Mouse (Mus musculus) frontal cortex, postnatal 25 days (tissue): Measurements from ENCODE around the gene Exosc2.

Experiments used
- DNase-seq, 2 experiments: peaks; one replicate each; pipeline ENCODE4 v3.0.0; 2022; ENCODE audit warnings: low spot score in 2 of 2

The Exosc2 gene

DNA sequence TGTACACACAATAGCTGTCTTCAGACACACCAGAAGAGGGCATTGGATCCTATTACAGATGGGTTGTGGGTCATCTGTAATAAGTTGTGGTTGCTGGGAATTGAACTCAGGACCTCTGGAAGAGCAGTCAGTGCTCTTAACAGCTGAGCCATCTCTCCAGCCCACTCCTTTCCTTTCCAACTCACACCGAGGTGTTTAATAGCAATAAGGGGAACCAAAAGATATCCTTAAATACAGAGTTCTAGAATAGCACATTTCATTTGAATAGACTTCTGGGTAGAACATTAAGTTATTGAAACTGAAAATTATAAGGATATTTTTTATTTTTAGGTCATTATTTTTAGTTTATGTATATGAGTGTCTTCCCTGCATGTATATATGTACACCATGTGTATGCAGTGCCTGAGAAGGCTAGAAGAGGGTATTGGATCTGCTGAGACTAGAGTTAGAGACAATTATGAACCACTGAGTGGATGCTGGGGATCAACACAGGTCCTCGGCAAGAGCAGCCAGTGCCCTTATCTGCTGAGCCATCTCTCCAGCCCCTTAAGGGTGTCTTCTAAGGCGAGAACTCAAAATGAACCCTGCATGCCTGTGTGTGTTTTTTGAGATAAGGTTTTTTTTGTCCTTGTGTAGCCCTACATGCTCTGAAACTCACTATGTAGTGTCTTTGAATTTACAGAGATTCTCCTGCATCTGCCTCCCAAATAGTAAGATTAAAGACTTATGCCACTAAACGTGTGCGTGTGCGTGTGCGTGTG lies 54.4 kb downstream of the Exosc2 start:
- no peak for DNase-seq

DNA sequence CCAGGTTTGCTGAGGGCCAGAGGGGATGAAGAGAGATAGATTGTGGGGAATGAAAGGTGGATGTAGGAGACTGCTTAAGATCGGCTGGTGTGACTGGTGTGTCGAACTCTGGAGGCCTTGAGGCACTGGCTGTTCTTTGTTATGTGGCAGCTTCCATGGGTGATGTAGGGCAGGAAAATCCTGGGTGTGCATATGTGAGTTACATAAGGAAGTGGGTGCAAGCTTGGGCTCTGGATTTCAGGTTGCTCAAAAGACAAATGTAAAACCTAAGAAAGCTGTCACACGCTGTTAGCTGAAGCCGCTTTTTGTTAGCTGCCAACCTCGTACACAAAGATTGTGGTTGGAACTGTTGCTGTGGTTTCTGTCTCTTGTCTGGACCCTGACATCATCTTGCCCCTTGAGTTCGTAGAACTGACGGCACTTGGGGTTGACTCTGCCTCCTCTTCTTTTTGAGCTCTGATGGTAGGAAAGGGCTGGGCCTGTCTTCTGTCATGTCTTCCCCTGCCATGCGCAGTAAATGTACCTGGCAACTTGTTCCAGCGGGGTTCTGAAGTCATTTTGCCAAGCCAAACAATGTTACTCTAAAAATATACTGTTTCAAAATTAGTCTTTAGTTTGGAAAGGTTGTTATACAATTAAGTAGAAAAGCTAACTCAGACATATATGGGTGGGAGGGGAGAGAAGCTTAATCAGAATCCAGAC lies 57.2 kb downstream of the Exosc2 start:
- no peak for DNase-seq

DNA sequence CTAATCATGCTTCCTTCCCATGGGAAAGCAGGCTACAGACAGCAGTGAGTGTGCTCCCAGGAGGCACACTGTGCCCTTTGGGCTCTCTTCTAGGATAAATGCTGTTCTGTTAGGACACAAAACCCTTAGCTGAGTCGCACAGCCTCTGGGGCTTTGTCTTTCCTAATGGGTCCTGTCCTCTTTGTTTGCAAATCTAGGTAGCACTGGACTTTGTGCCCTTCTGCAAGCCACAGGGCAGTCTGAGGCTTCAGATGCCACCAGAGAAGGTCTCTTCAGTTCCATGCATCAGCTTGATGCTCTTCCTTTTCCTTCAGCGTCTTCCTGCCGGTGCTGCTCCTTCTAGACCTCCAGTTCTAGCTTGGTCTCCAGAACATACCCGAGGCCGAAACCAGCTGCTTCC lies 60.1 kb downstream of the Exosc2 start:
- no peak for DNase-seq
